Mouse (Mus musculus) cerebellum, adult 9-10 months (tissue): ENCODE data around the gene Reps1.
"Not testable (repeated sequence)": the region's sequence is repeated elsewhere in the genome, so short reads cannot be mapped to it uniquely, and the experiment has no call there.

Experiments
- DNase-seq: peaks from one replicate; pipeline ENCODE4 v3.0.0; 2022

The Reps1 gene

DNA sequence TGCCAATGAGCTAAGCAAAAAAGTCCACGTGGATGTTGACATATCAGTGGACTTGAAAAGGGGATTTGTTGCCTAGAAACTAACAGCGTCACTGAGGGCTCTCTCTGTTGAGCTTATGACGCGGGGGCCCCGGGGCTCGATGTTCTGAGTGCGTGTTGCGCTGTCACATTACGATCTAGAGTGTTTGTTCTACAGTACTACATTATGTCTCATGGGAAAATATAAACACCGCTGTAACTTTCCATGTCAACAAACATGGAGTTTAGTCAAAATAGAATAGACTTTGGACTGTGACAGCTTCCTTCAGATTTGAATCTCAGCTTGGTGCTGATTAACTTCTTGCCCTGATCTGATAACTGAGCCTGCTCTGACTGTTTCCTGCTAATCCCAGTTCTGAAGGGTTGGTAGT lies 10.4 kb downstream of the Reps1 start:
- DNase-seq, result no peak

DNA sequence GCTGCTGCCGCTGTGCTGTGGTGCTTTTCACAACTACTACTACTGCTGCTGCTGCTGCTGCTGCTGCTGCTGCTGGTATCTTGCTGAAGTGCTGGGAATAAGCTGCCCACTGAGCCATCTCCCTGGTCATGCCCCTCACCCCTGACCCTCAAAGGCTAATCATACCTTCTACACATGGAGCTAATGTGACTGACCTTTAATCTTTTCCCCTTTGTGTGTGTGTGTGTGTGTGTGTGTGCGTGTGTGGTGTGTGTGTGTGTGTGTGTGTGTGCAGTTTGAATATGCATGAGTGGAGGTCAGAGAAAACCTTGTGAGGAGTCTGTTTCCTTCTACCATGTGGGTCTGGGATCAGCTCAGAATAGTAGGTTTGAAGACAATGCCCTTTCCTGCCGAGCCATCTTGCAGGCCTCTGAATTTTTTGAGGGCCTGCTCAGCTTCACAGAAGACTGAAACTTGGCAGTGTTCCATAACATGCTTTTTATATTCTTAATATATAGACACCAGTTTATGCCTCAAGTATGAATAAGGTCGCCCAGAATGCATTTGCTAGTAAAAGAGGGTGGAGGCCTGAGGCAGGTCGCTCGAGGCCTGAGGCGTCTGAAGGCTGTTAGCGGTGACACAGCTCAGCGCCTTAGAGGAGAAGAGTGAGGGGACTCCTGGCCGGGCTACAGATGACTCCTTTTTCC lies 12.2 kb downstream of the Reps1 start:
- DNase-seq, result no peak

DNA sequence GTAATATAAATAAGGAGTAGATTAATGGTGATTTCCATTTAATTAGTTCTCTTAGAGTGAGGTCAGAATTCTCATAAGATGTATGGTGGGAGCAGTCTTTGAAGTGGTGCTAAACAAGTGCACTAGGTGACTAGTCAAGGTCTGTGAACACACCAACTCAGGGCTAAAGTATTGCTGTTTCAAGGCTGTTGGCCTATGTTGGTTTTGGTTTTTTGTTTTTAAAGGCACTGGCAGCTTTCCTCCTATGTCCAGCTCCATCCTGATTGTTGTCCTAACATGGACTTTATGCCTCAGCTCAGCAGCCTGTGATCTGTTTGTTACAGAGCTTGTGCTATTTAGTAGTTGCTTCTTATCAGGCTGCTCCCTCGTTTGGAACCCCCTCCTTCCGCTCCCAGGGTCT lies 13.2 kb downstream of the Reps1 start:
- DNase-seq, result no peak

DNA sequence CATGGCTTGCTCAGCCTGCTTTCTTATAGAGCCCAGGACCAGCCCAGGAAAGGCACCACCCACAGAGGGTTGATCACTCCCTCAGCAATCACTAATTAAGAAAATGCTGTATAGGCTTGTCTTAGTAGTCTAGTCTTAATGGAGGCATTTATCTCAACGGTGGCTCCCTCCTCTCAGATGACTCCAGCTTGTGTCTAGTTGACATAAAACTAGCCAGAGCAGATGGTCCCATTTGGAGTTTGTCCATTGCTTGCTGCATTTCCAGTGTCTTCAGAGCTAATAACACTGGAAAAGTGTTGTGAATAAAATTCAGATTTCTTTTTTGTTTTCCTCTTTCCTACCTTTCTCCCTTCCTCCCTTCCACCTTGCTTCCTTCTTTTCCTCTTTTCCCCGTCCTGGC lies 13.9 kb downstream of the Reps1 start:
- peak; percentile 70 for DNase-seq

GRCm38 (mm10) chr10:18070144-18070543 lies 14.5 kb downstream of the Reps1 start:
- DNase-seq, result peak; percentile 38

- no peak for DNase-seq
Measured at GRCm38 (mm10) chr10:18070616-18071015, 15.0 kb downstream of the Reps1 start.

DNA sequence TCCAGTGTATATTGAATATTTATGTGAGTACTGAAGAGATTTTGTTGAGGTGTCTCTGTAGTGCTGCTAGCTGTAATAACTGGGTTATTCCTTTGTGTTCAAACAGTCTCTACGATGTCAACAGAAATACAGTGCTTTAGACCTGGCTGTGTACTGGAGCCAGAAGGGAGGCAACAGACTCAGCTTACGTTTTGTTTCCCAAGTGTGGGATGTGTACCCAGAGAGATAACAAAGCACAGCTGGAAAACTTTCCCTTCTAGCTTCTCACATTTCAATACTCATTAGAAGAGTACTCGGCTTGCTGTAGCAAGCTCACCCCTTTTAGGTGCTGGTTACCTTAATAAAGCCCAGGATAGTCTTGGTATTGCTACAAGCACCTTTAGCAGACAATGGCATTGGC lies 17.2 kb downstream of the Reps1 start:
- DNase-seq, result no peak

GRCm38 (mm10) chr10:18074383-18075075 lies 18.9 kb downstream of the Reps1 start:
- DNase-seq, result no peak

GRCm38 (mm10) chr10:18075845-18076244 lies 20.2 kb downstream of the Reps1 start:
- DNase-seq, result no peak

DNA sequence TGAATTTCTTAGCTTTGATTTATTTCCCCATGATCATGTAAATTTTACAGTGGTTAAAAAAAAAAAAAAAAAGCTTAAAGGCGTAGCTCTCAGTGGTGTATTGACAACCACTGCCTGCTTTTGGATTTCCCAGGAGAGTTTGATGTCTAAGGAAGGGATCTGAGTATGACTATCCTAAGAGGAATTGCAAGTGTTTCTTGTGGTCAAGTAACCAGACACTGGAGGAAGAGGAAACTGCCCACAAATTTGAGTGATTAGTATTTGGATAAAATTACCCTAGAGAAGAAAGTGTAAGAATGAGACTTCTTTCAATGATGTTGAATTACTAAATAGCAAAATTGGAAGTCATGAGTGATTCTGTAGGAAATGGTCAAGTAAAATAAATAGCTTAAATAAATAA lies 25.9 kb downstream of the Reps1 start:
- DNase-seq, result no peak

DNA sequence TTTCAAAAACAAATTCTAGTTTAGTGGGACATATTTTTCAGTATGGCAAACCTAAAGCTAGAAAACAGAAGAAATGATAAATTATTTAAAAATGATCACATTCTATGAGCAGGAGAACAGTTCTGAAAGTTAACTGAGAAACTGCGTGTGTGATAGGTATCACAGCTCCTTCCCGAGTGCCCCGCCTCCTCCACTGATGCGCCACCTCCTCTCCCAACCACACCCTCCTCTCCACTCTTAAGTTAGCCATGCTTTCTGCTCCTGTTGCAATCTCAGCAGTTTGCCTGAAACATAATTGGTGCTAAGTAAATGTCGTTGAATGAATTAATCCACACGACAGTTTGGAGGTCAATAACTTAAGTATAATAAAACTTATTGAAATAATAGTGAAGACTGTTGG lies 27.1 kb downstream of the Reps1 start:
- DNase-seq, result no peak

GRCm38 (mm10) chr10:18090691-18091090 lies 35.0 kb downstream of the Reps1 start:
- DNase-seq, result no peak

GRCm38 (mm10) chr10:18102166-18102565 lies 46.5 kb downstream of the Reps1 start:
- no peak for DNase-seq

DNA sequence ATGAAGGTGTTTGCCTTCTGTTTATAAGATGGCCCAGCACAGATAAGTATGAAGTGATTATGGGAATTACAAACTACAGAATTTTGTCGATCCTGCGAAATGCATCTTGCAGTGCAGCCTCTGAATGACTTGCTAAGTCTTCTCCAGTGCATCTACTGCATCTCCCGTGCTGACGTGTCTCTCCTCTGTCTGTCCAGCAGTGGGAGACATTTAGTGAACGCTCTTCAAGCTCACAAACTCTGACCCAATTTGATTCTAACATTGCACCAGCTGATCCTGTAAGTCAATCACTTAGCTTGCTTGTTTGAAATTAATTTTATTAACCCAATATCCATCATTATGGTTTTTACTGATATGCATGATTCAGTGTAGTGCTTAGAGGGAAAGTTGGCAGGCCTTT lies 51.8 kb downstream of the Reps1 start:
- DNase-seq, result no peak

- no peak for DNase-seq
Measured at GRCm38 (mm10) chr10:18110940-18111339, 55.3 kb downstream of the Reps1 start.

DNA sequence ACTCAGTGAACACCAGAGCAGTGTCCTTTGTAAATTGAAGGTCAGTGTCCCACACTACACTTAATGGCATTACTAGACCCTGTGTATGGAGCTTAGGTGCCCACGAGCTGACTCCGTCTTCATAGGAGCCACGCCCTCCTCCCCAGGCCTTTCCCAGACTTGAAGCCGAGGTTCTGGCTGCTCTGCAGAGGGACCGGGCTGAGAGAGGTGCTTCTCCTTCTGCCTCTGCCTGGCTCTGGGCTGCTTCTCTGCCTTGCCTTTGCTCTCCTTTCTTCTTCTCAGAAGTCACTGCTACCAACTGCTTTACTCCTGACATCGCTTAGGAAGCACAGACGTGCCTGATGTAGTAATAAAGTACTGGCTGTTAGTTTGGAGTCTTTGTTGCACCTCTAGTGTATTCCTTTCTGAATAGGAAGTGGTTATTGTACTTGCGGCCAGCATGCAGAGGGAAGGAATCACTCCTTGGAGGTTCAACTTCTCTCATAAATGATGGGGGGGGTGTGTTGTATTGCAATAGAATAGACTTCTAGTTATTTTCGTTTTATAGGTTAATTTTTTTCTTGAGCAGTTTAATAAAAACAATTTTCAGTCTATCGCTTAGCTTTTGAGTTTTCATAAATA lies 57.9 kb downstream of the Reps1 start:
- DNase-seq, result no peak

GRCm38 (mm10) chr10:18118336-18118735 lies 62.7 kb downstream of the Reps1 start:
- DNase-seq, result no peak

DNA sequence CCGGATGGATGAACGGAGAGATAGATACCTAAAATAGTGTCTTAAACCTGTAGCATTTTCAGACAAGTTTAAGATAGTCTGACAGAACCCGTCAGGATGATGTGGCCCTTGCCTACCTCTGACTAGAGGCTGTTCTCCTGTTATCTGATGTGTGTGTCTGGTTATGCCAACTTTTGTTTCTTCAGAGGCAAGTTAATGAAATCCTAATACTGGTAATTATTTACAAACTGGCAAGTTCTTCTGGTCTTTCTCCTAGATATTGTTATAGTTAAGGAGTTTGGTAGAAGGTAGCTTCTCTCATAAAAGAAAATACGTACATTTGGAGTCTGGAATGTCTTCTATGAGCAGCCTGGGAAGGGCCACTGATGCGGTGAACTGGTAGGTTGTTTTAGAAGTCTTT lies 74.6 kb downstream of the Reps1 start:
- DNase-seq, result no peak

- no peak for DNase-seq
Measured at GRCm38 (mm10) chr10:18131666-18132650, 76.3 kb downstream of the Reps1 start.

DNA sequence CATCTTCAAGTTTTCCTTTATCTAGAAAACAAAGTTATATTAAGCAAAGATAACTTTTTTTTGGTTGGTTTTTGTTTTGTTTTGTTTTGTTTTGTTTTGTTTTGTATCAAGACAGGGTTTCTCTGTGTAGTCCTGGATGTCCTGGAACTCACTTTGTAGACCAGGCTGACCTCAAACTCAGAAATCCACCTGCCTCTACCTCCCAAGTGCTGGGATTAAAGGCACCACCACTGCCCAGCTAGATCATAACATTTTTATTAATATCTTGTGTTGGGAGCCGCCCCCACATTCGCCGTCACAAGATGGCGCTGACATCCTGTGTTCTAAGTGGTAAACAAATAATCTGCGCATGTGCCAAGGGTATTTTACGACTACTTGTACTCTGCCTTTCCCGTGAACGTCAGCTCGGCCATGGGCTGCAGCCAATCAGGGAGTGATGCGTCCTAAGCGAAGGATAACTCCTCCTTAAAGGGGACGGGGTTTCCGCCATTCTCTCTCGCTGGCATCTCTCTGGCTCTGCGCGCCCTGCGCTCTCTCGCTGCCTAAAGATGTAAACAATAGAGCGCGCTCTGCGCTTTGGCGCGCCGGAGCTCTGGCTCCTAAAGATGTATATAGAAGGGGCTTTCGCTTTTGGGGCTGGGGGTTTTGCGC lies 83.3 kb downstream of the Reps1 start:
- DNase-seq, result not testable (repeated sequence)

GRCm38 (mm10) chr10:18139615-18140014 lies 84.0 kb downstream of the Reps1 start:
- no peak for DNase-seq

DNA sequence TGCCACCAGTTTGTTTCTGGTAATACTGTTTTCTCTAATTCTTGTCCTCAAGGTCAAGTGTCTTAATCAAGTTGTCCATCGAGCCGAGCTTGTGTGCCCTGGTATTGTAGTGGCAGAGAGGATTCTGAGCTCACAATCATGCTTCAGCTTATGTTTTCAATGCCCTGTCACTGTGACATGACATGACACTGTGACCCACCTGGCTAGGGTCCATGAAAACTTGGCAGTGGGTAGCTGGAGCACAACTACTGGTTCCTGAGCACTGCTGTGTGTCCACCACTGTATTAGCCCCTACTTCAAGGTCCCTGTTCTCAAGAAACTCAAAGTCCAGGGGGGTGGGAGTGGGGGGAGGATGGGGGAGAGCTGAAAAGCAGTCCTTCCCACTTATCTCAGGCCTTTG lies 85.7 kb downstream of the Reps1 start:
- no peak for DNase-seq

GRCm38 (mm10) chr10:18142231-18142630 lies 86.6 kb downstream of the Reps1 start:
- no peak for DNase-seq
